Mouse (Mus musculus): ENCODE results near the gene Rab12.

DNA sequence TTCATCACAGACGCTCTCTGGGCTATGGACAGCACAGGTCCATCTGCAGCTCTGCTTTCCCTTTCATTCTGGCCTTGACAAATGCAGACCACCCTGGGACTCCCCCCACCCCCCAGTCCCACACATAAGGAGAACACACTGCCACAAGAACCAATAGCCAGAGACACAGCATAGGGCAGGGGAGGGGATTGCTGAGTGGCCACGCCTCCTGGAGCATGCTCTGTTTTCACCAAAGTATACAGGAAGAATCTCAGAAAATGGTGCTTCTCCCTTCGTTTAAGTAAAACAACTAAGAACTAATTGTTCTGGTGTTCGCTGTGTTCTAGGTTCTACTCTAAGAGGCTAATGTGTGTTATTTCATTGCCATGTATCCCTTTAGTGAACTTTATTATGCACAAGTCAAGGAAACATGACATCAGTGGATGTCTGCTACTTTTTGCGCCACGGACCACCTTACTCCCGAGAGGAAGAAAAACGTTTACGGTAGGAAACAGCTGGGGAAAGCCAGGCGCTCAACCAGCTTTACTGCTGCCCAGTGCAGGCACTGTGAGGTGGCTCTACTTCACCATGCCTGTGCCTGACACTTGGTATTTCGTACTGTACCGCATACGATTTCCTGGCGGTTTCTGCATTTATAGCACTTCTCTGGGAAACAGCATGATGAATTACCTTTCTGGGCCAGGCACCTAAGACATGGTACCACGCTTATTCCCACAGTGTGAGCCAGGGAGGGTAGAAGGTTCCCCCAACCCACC lies 7.2 kb downstream of the Rab12 start:
- no peak for TF ChIP-seq CTCF (IDR thresholded peaks at IDR 0.05; ENCODE audit: control insufficient read depth, insufficient read depth, insufficient read length)
- no peak for TF ChIP-seq MAX (IDR thresholded peaks at IDR 0.05)
- no peak for TF ChIP-seq USF1 (IDR thresholded peaks at IDR 0.05; ENCODE audit: low read depth)

Measured in C2C12 (cell line).